Mouse (Mus musculus): ENCODE data around the gene Olfr690.

DNA sequence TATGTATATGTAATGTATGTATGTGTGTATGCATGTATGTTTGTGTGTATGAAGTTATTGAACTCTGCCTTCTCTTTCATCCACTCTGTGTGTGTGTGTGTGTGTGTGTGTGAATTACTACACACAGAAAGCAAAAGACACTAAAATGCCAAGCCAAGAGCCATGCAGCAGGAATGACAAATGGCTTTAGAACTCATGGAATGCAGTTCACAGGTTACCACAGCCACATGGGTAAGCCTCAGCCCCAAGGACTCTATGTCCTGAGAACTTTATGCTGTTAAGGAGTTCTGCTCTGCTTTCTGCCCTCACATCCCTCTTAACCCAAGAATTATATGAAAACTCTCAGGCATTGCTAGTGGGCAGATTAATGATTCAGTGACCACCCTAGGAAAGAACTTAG, 43.9 kb downstream of the Olfr690 start:
- TF ChIP-seq POLR2A (IDR thresholded peaks at IDR 0.05; ENCODE audit: borderline replicate concordance, extremely low read depth, insufficient read depth, insufficient read length, poor library complexity, severe bottlenecking), result no peak
- TF ChIP-seq CTCF (IDR thresholded peaks at IDR 0.05; ENCODE audit: borderline replicate concordance, extremely low read depth, insufficient read depth, insufficient read length), result no peak
